Mouse (Mus musculus): Measurements from ENCODE around the gene Trim65. TPM values are rescaled to one million over a fixed set of nuclear protein-coding genes. Genes with fewer than 3 reads are reported as not detected.
A peak's percentile ranks its signal among the peaks of the same experiment; 100 is the strongest.
"Not testable (repeated sequence)": the region's sequence is repeated elsewhere in the genome, so short reads cannot be mapped to it uniquely, and the experiment has no call there.

Gene Trim65
- polyA plus RNA-seq, 2 experiments from 2014 or later = 14.4 to 17.9 TPM

DNA sequence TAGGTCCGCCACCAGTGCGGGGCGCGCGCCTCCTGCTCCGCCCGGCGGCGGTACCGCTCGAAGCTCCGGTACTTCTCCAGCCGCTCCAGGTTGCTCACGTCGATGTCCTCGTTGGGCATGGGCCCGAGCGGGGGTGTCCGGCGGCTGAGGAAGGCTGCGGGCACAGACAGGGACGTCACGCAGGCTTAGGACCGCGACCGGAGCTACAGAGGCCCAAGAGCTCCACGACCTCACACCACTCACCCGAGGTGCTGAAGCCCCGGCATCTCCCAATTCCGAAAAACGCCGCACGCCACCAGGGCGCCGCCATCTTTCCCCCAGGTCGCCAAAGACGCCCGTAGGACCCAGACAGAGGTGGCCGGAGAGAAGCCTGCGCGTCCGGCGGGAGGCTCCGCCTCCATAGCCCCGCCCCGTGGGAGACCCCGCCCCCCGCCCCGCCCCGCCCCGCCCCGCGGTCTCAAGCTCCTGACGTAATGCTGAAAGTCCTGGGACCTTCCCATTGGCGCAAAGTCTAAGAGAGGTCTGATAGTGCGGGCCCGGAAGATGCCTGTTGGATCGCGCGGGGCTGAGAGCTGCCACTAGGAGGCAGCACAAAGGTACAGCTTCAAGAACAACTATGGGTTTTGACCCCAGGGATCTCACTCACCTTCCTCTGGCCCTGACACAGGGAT, 7.7 kb upstream of the Trim65 start, which contains the start of gene Mrpl38:
Gene Mrpl38 (minus strand): TSS at position 401 of the 671 bp plus-strand sequence.
- peak; percentile 97 for ATAC-seq

DNA sequence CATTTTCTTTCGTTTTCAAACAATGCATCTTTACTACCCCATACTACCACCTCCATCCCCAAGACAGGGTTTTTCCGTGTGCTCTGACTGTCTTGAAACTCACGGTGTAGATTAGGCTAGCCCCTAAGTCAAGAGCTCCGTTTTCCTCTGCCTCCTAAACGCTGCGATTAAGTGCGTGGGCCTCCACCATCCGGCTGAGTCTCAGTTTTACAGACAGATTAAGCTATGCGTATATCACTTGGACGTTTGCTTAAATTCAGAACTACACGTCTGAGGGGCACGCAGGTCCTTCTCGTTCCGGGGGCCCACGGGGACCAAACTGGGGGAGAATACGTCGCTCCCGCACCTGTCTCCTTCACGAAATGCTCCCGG, 7.2 kb upstream of the Trim65 start:
- ATAC-seq = peak; percentile 25

DNA sequence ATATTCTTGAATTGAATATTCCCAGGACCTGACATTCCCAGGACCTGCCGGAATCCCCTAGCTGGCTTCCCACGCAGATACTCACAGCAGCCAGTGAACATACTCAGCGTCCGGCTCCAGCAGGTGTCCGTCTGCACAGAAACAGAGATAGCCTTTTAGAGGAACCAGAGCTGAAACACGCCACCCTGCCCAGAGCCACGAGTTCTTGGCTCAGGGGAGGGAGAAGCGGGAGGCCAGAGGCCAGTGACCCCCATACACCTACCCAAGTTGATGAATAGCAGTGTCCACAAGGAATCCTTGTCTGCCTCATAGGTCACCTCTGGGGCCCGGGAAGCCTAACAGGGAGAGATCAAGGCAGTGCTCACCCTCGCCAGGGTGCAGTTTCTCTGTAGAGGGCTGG, 3.2 kb upstream of the Trim65 start:
- no peak for ATAC-seq

DNA sequence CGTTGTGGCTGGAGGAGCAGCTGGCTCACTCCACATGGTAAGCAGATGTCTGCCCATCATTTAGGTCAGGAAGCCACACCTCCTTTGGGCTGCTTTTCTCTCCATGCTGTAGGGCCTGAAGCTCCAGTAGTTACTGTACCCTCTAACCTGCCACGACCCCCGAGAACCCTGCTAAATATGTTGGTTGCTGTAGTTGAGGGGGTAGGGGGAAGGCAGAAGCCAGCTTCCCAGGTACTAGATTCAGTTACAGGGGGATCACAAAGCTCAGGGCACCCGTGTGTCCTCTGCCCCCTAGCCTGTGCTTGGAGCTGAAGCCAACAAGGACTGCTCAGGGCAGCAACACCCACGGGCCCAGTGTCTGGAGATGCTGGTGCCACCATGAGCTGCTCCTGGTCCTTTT, 2.6 kb upstream of the Trim65 start:
- ATAC-seq = no peak

DNA sequence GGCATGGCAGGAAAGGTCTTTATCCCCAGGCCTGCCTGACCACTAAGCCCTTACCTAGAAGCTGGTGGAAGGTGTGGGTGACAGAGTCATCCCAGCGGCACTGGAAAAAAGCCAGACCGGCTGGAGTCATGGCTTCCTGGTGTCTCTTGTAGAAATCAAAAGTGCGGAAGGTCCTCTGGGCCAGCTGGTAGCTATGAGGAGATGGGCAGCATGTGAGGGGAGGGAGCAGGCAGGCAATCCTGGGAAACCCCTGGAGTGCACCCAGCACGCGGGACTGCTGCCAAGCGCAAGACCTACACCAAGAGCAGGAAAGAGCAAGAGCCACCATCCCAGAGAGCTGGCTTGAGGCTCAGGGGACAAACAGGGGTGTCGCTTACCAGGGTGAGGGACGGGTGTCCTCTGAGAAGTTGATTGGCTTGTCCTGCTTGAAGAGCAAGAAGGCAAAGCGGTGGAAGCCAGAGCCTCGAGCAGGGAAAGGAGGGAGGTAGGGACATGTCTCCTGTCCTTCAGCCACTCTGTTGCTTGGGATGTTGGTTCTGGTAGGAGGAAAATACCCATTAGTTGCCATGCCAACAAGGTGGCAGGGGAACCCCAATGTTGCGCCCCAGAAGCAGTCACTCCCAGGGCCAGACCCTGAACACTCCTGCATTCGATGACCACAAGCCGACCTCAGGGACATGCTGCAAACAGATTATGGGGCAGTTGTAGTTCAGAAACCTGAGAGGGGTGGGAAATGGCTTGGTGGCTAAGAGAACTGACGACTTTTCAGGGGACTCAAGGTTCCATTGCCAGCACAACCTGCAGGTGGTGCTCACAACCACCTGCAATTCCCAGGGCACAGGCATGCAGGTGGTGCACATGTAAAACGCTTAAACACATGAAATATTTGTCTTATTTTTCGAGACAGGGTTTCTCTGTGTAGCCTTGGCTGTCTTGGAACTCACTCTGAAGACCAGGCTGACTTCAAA, 1.7 kb upstream of the Trim65 start:
- no peak for ATAC-seq

DNA sequence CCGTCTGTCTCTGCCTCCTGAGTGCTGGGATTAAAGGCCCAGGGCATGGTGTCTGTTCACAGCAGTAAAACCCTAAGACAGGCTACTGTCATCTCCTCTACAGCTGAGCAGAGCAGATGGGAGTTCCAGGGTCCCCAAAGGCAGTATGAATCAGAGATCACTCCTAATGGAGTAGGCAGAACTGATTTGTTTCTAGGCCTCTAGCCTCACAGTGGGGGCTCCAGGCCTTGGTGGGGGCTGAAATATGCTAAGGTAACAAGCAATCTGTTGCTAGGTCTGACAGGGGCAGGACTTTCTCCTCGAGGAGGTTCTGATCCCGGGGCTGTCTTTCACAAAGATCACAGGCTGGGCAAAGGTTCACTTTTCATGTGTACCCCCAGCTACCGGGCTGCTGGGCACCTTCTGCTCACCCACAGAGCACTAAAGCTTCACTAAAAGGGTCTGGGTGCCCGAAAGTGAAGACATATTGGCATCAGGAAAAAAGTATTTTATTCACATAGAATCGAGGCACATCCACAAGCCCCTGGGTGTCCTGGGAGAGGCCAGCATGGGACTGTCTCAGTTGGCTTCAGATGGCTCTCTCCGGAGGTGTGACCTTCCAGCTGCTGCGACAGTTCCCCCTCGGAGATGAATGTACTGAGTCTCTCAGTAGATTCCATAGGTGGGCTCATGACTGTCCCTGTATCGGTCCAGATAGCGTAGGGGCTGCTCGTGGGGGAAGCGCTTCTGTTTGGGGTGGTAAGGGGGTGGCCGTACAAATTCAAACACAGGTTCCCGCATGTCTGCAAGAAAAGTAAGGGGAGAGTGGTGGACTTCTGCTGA, 632 bp upstream of the Trim65 start:
- ATAC-seq = no peak

DNA sequence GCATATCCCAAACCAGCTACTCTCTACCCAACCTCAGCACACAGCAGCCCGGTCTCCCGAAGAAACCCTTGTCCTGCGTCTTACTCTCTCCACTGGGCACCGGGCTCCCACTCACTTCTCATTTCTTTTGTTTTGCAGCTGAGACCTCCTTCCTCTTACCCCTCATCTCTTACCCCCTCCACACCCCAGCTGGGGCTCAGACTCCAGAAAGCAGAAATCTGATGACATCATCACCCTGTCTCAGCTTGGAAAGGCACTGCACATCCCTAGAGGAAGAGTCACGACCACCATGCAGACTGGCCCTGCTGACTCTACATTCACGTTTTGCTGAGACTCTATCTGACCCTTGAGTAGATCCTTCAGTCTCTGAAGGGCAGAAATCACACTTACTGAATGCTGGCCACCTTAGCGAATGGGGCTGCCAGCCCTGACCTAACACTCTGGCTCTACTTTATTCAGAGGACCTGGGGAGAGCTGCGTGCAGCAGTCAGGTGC, 888 bp downstream of the Trim65 start:
- peak; percentile 30 for ATAC-seq

DNA sequence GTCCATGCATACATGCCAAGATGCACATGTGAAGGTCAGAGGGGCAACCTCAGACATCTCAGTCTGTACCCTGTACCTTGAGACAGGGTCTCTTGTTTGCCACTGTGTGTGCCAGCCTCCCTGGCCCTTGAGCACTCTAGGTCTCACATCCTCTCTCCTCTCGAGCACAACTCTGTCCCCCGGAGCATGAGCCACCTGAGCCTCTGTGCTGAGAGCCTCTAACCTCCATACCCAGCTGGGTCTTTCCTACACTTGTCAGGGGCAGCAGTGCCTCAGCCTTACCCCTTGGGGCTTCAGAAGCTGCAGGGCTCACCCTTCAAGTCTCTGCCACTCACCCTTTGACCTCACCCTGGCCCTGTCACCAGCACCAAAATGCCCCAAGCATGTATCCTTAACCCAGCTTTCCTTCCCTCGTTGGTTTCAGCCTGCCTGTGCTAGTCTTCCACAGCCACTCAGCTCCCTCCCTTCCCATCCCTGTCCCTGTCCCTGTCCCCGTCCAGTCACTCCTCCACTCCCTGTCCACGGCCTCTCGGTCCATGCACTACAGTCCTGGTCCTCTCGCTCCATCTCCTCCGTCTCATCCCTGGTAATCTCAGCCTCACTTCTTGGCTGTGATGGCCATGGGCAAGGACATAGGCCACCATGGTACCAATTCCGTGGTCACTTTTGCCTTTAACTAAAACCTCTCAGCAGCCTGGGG, 1.7 kb downstream of the Trim65 start:
- no peak for ATAC-seq

DNA sequence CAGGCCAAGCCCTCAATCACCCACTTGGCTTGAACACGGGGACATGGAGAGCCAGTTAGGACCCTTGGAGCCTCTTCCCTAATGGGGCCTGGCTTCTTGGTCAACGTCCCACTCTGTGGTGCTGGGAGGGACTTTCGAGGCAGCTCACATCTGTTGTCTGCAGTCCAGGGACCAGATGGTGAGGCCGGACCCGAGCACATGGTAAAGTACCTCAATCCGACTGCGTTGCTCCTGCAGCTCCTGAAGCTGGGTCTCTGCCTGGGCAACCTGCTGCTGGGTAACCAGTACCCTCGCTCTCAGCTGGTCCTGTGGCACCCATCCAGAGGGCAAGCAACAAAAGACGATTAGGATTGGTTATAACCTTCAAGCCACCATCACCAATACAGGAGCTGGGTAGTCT, 2.9 kb downstream of the Trim65 start:
- ATAC-seq = no peak

DNA sequence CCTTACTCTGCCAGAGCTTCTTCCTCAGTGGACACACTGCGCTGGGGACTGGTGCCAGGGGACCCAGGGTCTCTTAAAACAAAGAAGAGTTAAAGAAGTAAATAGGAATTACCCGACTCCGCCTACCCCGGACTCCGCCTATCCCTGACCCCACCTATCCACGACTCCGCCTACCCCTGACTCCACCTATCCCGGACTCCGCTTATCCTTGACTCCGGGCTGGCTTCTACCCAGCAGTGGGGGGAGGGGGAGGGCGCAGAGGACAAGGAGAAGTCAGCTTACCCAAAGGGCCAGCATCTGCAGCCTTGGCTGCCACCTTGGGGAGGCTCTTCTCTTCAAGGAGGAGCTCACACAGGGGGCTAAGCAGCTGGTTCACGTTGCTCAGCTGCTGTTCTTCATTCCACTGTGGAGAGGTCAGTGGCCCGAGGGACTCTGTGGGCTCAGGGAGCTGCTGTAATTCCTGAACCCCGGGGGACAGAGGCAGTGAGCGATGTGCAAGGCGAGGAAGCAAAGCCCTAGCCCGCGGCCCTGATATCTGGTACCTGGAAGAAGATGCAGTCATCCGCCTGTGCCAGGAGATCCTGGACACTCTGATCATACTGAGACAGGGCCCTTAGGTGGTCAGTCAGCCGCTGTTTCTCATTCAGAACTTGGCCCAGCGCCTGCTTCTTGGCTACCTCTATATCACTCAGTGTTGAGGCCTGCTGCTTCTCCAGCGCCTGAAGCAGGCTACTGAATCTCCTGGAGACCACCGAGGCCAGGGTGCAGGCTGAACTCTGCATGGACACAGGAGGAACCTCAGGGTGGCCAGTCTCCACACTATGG, 3.6 kb downstream of the Trim65 start, which contains the start of gene Trim47:
Gene Trim47 (minus strand): TSS at position 55 of the 825 bp plus-strand sequence.
- no peak for ATAC-seq

DNA sequence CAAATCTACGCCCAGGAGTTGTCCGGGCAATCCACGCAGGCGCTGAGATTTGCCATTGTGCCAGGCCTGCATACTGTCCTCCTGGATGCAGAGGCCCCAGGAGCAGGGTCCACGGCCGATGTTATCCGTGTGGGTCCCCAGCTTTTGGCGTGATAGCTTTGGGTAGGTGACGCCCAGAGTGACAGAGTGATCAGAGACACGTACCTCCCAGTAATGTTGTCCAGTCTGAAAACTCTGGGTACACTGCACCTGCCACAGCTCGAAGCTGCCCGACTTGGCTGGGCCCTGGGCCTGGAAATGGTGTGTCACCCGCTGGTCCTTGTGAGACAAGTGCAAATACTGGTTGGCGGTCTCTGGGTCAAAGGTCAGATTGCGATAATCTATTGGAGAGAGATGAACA, 4.7 kb downstream of the Trim65 start:
- ATAC-seq = no peak

DNA sequence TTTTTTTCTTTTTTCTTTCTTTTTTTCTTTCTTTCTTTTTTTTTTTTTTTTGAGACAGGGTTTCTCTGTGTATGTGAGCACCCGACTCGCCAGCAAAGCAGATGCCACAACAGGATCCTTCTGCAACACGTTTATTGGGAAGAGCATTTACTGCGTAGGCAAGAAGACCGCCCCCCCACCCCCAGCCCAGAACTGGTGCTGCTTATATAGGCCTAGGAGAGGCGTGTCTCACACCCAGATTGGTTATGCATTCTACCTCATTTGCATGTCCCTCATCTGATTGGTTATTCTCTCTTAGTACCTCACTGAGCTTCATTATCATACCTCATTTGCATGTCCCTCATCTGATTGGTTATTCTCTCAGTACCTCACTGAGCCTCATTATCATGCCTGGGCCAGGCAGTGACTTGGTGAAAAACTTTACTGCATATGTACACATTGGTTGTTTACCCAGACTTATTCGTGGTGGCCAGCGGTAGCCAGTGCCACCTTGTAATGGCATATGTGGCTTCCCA, 9.1 kb downstream of the Trim65 start:
- ATAC-seq = not testable (repeated sequence)

DNA sequence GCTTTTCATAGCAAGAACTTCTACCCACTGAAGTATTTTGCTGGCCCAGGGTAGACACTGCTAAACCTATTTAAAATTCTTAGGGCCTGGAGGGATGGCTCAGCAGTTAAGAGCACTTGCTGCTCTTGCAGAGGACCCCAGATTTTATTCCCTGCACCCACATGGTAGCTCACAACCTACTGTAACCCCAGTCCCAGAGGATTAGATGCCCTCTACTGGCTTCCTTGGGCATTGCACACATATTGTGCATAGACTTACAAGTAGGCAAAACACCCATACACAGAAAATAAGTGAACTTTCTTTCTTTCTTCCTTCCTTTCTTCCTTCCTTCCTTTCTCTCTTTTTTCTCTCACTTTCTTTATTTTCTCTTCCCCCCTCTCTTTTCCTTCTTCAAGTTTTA, 13.1 kb downstream of the Trim65 start:
- ATAC-seq = no peak

DNA sequence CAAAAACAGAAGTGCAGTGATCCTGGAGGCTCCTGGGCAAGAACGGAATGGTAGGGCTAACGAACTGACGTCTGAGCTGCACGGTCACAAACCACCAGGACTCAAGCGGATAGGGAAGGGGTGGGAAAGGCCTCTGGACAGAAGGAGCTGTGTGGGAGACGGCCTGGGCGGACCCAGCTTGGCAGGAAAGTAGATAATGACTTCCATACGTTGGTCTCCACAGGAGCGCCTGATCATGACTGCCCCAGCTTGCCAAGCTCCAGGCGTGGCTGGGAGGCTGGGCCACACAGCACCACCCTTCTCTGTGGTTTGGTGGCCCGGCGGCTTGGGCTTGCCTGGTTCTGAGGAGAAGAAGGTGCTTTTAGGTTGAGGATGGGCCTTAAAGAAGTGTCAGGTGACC, 13.7 kb downstream of the Trim65 start:
- ATAC-seq = no peak

DNA sequence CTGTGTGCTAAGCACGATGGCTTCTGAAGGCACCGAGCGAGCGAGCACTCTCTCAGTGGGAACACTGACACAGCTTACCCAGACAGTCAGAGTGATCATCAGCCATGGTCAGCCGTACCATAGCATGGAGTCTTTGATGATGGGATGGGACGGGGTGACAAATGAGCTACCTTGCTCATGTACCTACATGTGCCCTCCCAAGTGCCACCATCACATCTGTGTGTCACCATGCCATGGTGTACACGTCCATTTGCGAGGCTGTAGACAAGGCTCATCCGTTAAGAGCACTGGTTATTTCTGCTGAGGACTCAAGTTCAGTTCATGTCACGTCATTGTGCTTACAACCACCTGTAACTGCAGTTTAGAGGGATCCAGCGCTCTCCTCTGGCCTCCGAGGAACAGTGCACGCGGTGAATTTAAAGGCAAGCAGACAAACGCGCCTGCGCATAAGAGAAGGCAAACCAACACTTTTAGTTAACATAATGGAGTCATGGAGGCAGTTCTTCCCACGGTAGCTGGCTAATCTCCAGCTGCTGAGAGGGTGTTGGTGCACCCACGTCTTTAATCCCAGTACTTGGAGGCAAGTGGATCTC, 19.2 kb downstream of the Trim65 start:
- ATAC-seq = no peak

DNA sequence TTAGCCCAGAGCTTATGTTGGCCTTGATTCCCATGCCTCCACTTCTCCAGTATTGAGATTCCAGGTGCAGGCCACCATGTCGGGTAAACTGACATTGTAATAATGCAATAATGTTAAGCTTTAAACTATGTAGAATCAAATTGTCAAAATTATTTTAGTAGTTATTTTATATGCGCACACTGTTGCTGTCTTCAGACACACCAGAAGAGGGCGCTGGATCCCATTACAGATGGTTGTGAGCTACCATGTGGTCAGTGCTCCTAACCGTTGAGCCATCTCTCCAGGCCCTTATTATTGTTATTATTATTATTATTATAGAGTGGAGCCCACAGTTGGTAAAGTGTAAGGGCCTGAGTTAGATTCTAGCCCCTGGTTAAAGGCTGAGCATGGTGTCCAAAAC, 19.9 kb downstream of the Trim65 start:
- no peak for ATAC-seq

DNA sequence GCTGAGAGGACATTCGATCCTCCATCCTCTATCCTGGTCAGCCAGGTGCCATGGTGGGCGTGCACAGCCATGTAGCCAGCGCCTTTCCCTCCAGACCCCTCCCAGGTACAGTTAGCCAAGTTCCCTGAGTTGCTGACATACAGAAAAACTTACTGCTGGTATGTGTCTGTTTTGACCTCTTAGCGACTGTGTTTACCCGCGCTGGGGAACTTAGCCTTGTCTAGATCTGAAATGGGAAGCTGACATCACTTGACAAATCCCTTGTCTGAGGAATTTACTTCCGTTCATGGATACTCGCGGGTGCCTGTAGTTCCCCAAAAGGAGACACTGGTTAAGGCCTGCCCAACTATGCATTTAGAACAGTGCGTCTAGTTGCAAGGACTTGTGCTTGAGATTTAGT, 20.4 kb downstream of the Trim65 start:
- no peak for ATAC-seq

DNA sequence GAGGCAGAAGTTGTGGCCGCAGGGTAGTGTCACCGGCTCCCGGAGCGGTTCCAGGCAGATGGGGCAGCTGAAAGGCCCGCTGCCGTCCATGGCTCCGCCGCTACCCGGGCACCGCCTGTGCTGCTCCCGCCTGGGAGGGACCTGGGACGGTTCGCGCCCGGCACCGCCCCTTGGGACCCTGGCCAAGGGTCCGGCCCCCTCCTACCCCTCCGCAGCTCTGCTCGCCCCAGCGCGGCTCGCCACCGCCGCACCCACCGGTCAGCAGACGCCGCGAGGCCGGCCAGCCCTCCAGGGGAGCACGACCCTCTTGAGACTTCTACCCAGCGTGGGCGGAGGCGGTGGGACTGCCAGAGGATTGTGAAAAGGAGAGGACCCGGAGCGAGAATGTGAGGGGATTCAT, 20.8 kb downstream of the Trim65 start:
- ATAC-seq = no peak

DNA sequence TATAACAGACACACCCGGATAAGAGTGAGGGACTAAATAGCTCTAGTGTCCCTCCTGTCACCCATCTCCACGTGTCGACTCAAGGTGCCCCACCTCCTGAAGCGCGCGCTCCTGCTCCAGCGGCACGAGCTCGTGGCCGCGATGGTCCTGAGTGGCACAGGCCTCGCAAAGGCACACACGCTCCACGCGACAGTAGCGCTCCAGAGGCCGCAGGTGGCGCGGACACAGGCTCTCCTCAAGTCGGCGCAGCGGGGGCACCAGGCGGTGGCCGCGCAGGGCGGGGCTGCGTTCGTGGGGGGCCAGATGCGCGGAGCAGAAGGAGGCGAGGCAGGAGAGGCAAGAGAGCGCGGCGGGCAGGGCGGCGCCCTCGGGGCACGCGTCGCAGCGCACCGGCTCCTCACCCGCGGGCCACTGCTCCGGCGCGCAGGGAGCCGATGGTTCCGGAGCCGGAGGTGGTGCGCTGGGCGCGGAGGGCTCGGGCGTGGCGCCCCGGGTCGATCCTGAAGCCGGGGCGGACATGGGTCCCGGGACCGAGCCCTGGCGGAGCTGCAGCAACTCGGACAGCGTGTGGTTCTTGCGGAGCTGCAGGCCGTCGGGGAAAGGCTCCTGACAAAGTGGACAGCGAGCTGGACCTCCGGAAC, 21.4 kb downstream of the Trim65 start:
- ATAC-seq = no peak

Measured in CD4-positive, CD25-positive, alpha-beta regulatory T cell, adult 4 months (primary cell).